Mouse (Mus musculus) cortical plate, adult 2 months (tissue): ENCODE measurements around the gene Rhoh. TPM values are rescaled to one million over a fixed set of nuclear protein-coding genes. Genes with fewer than 3 reads are reported as not detected.

Experiments
- H3K27ac ChIP-seq: fragments of 200-500 bp; 2 replicates; pipeline ENCODE4 v1.5.1; 2012; ENCODE audit warnings: low read length, control low read depth, inconsistent platforms; ENCODE audit not compliant: insufficient read depth
- H3K4me1 ChIP-seq: fragments of 200-500 bp; 2 replicates; pipeline ENCODE4 v1.6.1; 2011; ENCODE audit warnings: low read length; ENCODE audit not compliant: control insufficient read depth, insufficient read depth
- H3K4me3 ChIP-seq: fragments of 200-500 bp; 2 replicates; pipeline ENCODE4 v1.5.1; 2011; ENCODE audit warnings: mild to moderate bottlenecking, low read length, control low read depth; ENCODE audit not compliant: insufficient read depth
- CTCF ChIP-seq: fragments of 200-500 bp; IDR thresholded peaks from 2 replicates; pipeline ENCODE4 v1.5.1; 2011; ENCODE audit warnings: mild to moderate bottlenecking, control low read depth, low read length; ENCODE audit not compliant: insufficient read depth; ENCODE audit errors: extremely low read depth
- POLR2A ChIP-seq: fragments of 200-500 bp; IDR thresholded peaks from 2 replicates; pipeline ENCODE4 v1.6.1; 2011; ENCODE audit warnings: mild to moderate bottlenecking, low read length, control low read depth; ENCODE audit not compliant: insufficient read depth; ENCODE audit errors: extremely low read depth
- polyA plus RNA-seq: library from polyadenylated mRNA; depleted of rRNA; stranded (reverse); fragments of >200 nt; gene quantifications from 2 replicates; pipeline ENCODE4 v1.2.3, GENCODE M21; 2012

The Rhoh gene
- polyA plus RNA-seq, 1 experiment: 1.2 TPM

DNA sequence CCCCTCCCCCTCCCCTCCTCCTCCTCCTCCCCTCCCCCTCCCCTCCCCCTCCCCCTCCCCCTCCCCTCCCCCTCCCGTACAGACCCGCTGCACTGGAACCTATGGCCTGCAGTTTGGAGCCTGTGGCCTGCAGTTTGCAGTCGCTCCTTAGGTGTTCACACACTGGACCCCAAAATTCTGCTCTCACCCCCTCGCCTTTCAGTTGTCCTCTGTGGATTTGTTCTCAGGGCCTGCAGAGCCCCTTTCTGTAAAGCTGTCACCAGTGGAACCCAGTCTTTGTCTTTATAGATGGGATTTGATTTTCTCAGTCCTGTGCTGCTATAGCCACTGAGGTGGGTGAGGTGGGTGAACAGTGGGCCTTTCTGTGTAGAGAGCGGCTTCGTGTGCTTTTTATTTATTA lies 2.7 kb upstream of the Rhoh start:
- Histone ChIP-seq H3K4me3 (no peak overlapping the region), H3K27ac (no peak overlapping the region)
- TF ChIP-seq POLR2A: no peak
- TF ChIP-seq CTCF: no peak

DNA sequence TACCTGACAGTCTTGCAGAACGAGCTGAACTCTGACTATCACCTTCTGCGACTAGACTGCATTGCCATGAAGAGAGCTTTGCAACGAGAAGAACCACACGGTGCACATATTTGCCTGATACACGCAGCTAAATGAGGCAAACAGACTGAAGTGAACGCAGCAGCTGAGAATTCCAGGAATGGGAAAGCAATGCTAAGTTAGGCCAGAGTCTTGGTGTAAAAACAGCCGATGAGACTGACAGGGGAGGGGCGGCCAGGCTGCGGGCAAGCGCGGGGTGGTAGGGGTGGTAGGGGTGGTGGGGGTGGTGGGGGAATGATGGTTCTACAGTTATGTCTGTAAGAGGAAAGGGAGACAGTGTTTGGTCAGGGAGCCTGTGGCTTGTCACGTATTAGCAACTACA lies 2.1 kb upstream of the Rhoh start:
- Histone ChIP-seq H3K4me1 (no peaks in the 10 kb centered on the region), H3K4me3 (no peak overlapping the region), H3K27ac (no peak overlapping the region)
- no peak for TF ChIP-seq POLR2A
- TF ChIP-seq CTCF: no peak

More for the DNA sequence above, 2.7 kb upstream of the Rhoh start:
- no peaks in the 10 kb centered on the region for H3K4me1 ChIP-seq

DNA sequence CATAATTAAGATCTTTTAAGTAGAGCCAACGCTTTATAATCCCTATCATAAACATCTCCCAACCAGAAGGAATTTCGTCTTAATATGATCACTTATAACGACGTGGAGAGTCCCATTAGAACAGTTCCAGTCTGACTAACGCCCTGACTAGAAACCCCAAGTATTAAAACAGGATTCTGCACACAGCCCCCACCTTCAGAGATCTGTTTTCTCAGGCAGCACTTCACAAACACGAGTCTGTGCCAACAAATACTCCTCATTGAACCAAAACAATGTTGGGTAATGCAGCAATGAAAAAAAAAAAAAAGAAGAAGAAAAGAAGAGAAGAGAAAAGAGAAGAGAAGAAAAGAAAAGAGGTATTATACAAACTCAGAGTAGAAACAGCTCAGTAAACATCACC lies 1.6 kb upstream of the Rhoh start:
- TF ChIP-seq POLR2A (no peak), CTCF (no peak)
- H3K27ac ChIP-seq: no peak overlapping the region
- H3K4me3 ChIP-seq: no peak overlapping the region
- H3K4me1 ChIP-seq: no peaks in the 10 kb centered on the region

DNA sequence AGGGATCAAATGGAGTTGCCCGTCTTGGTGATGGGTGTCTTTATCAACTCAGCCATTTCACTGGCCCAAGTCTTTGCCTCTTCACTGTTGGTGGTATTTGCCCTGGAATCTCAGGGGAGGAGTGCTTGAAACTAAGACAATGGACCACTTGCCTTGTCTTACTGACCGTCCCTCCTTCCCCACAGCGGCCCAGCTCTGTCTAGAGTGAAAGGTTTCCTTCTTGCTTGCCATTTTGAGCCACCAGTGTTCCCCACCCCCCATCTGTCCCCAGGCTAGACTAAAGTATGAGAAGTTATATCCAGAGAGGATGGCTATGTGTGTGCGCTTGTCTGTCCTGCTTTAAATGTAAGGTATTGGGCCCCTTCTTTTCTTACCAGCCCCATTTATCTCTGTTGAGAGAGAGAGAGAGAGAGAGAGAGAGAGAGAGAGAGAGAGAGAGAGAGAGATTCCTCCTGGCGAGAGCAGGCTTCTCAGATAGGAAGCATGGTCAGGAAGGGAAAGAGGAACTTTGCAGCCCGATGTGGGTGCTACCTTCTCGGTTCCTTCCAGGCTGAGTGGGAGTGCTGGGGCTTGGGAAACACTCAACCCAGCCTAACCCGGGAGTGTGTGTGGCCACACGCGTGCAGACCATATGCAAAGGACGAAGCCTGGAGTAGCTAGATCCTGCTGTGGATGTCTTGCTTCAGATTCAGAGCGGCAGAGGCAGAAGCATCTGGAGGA lies 572 bp upstream of the Rhoh start:
- no peak overlapping the region for H3K4me3 ChIP-seq
- TF ChIP-seq CTCF (no peak), POLR2A (no peak)
- H3K4me1 ChIP-seq: no peaks in the 10 kb centered on the region
- H3K27ac ChIP-seq: no peak overlapping the region

DNA sequence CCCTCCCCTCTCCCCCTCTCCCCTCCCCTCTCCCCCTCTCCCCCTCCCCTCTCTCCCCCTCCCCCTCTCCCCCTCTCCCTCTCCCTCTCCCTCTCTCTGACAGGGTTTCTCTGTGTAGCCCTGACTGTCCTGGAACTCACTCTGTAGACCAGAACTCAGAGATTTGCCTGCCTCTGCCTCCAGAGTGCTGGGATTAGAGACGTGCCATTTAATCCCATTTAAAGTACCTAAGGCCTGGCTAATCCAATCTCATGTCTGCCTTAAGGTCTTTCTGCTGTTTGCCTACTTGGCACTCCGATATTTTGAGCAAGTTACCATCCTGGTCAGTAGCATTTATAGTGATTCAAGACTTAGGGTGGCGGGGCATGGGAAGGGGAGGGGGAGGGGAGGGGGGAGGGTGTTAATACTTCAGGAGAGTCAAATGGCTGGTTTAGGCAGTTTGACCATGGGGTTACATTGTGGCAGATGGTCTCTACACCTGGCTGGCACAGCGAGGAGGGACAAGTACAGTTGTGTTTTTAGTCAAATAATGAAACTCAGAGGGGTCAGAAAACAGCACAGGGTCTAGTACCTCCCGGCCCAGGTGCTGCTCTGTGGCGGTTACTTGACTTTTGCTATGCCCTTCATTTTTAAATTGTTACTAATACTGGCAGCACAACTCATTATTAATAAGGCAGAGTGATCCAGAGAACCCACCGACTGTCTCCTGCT lies 1.4 kb downstream of the Rhoh start:
- Histone ChIP-seq H3K27ac (no peak overlapping the region), H3K4me1 (no peaks in the 10 kb centered on the region), H3K4me3 (no peak overlapping the region)
- TF ChIP-seq CTCF: no peak
- no peak for TF ChIP-seq POLR2A

DNA sequence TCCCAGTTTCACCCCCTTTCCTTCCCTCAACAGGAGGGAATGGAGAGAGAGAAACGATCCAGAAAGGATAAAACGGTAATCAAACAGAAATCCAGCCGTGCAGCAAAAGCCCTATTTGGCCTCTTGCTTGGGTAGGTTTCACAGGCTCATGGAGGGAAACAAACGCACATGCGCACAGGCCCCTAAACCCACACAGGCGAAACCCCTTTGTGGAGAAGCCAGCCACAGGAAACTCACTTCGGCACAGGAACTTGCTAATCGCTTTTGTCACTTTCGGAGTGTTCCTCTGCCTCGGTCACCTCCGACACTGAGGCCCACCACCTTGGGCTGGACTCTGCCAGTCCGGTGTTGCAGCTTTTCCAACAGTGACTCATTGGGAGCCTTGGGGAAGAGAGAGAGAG lies 2.3 kb downstream of the Rhoh start:
- no peak for TF ChIP-seq CTCF
- no peak for TF ChIP-seq POLR2A
- no peaks in the 10 kb centered on the region for H3K4me1 ChIP-seq
- no peak overlapping the region for H3K27ac ChIP-seq
- H3K4me3 ChIP-seq: no peak overlapping the region; the same call in 1 of the 2 replicates

DNA sequence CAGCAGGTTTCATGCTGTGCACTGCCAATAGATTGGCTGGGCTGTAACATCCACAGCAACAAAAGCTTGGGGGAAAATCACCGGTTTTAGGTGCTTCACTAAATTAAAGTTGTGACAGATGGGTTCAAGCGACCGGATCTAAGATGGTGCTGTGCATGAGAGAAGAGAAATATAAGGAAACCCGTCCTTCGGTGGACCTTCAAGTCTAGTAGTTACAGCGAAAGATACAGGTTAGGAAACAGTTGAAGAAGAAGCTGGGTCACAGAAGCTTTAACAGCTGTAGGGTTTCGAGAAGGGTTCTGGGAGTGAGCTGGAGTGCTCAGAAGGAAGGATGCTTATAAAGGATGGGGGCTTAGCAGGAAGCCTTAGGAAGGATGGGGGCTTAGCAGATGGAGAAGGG lies 3.5 kb downstream of the Rhoh start:
- TF ChIP-seq POLR2A (no peak), CTCF (no peak)
- H3K4me1 ChIP-seq: no peaks in the 10 kb centered on the region
- no peak overlapping the region for H3K27ac ChIP-seq
- H3K4me3 ChIP-seq: no peak overlapping the region

DNA sequence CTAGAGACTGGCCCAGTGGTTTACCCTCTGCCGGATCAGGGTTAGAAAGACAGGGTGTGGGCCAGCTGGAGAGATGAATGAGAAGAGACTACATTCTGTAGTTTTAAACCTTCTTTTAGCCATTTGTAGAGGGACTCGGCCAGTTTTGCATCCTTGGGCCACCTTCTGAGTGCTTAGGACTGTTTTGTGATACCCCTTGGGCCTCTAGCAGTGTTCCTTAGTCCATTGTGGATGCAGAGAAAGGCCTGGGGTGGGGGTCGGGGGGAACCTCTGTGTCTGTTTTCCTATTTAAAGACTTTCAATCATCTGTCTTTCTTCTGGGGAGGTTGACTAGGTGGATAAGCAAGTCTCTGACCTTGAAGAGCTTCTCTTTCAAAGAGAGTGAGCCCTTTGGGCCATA lies 3.9 kb downstream of the Rhoh start:
- Histone ChIP-seq H3K27ac (no peak overlapping the region), H3K4me1 (no peaks in the 10 kb centered on the region), H3K4me3 (no peak overlapping the region)
- TF ChIP-seq POLR2A: no peak
- no peak for TF ChIP-seq CTCF

DNA sequence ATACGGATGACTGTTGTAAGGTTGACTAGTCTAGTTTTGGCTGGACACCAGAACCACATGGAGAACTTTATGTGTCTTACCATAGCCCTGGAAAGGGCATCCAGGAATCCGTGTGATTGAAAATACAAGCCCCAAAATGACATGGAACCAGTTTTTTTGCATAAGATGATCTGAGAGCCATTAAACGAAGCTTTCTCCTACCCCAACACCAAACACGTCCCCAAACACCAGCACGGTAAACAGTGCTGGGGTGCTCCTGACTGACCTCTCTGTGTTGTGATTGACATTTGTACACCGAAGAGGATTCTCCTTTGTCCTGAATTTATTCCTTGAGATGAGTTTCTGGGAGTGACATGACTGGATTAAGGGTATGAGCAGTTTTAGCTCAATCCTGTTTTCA lies 5.6 kb downstream of the Rhoh start:
- TF ChIP-seq CTCF (no peak), POLR2A (no peak)
- H3K4me1 ChIP-seq: no peaks in the 10 kb centered on the region
- no peak overlapping the region for H3K4me3 ChIP-seq
- no peak overlapping the region for H3K27ac ChIP-seq
